Mouse (Mus musculus) hindbrain, embryonic 10.5 days (tissue): Measurements from ENCODE around the gene Ralgps1. TPM values are rescaled to one million over a fixed set of nuclear protein-coding genes. Genes with fewer than 3 reads are reported as not detected.

Experiments used
- DNase-seq: peaks from one replicate; pipeline ENCODE4 v3.0.0-alpha.2; 2017; ENCODE audit warnings: low spot score
- H3K27ac ChIP-seq: fragments of 300-500 bp; sonication (generic); 2 replicates; pipeline ENCODE4 v1.5.1; 2016; ENCODE audit warnings: mild to moderate bottlenecking, moderate library complexity
- H3K27me3 ChIP-seq: fragments of 300-500 bp; sonication (generic); 2 replicates; pipeline ENCODE4 v1.6.1; 2016; ENCODE audit warnings: mild to moderate bottlenecking; ENCODE audit not compliant: poor library complexity, insufficient read depth, severe bottlenecking
- H3K36me3 ChIP-seq: fragments of 300-500 bp; sonication (generic); 2 replicates; pipeline ENCODE4 v1.6.1; 2016; ENCODE audit warnings: mild to moderate bottlenecking, moderate library complexity
- H3K4me1 ChIP-seq: fragments of 300-500 bp; sonication (generic); replicated peaks from 2 replicates; pipeline ENCODE4 v1.6.1; 2016; ENCODE audit warnings: mild to moderate bottlenecking
- H3K4me3 ChIP-seq: fragments of 300-500 bp; sonication (generic); 2 replicates; pipeline ENCODE4 v1.5.1; 2016; ENCODE audit warnings: mild to moderate bottlenecking, moderate library complexity
- H3K9me3 ChIP-seq: fragments of 300-500 bp; sonication (generic); 2 replicates; pipeline ENCODE4 v1.6.1; 2016; ENCODE audit warnings: mild to moderate bottlenecking, moderate library complexity
- WGBS: fragments of 180-500 bp; shearing (Covaris S2); methylation state at CpG from one replicate; pipeline ENCODE4 v1.1.7; 2016; 5-methylcytosine and 5-hydroxymethylcytosine counted together
- polyA plus RNA-seq: library from polyadenylated mRNA; unstranded; fragments of >200 nt; fragmentation: Nextera tagmentation; extraction: Ambion mirVana; gene quantifications from 2 replicates; pipeline ENCODE4 v1.2.1, GENCODE M21; 2016

The Ralgps1 gene
- polyA plus RNA-seq, 1 experiment from 2014 or later: 12.2 TPM

DNA sequence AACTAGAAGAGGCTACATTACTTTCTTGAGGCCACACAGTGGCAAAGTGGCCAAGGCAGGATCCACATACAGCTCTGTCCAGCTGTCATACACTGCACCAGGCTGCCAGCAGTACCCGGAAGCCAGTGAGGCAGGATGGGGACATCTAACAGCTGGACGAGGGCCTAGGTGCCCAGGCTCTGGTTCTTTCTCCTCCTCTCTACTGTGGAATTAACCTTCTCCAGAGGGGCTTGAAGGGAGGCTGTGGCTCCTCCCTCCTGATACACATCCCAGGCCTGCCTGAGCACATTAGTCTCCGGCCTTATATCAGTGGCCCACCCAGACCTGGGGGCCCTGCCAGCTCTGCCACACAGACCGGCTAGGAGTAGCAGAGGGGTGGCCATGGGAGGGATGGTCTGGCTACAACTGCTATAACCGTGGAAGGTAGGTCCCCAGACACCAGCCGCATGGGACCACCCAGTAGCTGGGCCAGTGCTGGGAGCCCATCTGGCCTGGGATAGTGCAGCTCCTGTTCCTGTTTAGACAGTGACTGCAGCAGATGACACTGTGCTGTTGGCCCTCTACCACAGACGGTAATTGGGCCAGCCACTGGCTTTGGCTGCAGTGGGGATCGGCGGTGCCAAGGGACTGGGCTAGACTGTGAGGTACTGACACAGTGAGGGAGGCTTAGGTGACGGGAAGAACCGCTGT lies 192.9 kb downstream of the Ralgps1 start:
- DNase-seq: peak; percentile 17
- WGBS: 63% methylated on average over 11 of the region's 11 CpGs
- peaks cover 37% of the 10 kb centered on the region for H3K4me1 ChIP-seq
- H3K36me3 ChIP-seq: peaks cover 7% of the 10 kb centered on the region; the same call in 1 of the 2 replicates
- H3K27ac ChIP-seq: peak overlapping the region; percentile 45; the same call in 1 of the 2 replicates
- H3K4me3 ChIP-seq: no peak overlapping the region
- no peaks in the 10 kb centered on the region for H3K9me3 ChIP-seq
- H3K27me3 ChIP-seq: no peaks in the 10 kb centered on the region

DNA sequence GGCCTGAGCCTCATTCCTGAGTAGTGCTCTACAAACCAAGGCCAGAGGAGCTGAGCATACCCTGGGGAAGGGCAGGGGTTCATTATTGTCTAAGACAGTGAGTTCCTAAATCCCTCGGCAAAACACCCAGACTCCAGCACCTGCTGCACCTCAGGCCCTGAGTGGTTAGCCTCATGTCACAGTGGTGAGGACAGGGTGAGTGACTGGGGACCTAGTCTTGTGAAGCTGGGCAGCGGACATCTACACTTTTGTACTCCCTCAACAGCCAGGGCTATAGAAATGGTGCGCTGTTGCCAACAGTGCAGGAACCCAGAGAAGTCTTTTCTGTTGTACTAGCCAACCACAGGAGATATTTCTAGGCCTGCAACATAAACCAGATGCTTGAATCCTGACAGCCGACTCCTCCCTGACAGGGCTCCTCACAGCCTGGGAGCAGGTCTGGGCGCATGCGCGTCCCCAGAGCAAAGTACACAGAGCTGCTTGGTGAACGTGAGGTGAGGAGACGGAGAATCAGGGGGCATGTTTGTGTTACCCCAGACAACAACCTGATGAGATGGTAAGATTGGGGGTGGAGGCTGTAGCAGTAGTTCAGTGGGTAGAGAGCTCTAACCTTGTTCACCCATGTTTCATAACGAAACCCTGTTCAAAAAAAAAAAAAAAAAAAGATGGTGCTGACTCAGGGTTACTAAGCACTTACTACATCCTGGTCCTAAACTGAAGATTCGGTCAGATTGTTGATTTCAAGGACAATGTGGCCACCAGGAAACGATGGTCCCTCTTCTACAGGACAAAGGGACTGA lies 193.6 kb downstream of the Ralgps1 start:
- Histone ChIP-seq H3K27me3 (no peaks in the 10 kb centered on the region), H3K27ac (peak overlapping the region; percentile 45; the same call in 1 of the 2 replicates)
- 86% methylated on average over 12 of the region's 12 CpGs for WGBS

GRCm38 (mm10) chr2:33176921-33177320 lies 194.4 kb downstream of the Ralgps1 start:
- DNase-seq: no peak
- WGBS: 78% methylated on average over 2 of the region's 2 CpGs
- H3K9me3 ChIP-seq: no peaks in the 10 kb centered on the region
- no peak overlapping the region for H3K4me3 ChIP-seq
- peaks cover 19% of the 10 kb centered on the region; the same call in 1 of the 2 replicates for H3K36me3 ChIP-seq
- peak overlapping the region; percentile 41; the same call in 1 of the 2 replicates for H3K27ac ChIP-seq
- no peaks in the 10 kb centered on the region for H3K27me3 ChIP-seq
- peaks cover 37% of the 10 kb centered on the region for H3K4me1 ChIP-seq

More for the DNA sequence above, 193.6 kb downstream of the Ralgps1 start:
- H3K36me3 ChIP-seq: peaks cover 15% of the 10 kb centered on the region; the same call in 1 of the 2 replicates
- no peaks in the 10 kb centered on the region for H3K9me3 ChIP-seq
- H3K4me1 ChIP-seq: peaks cover 37% of the 10 kb centered on the region
- no peak overlapping the region for H3K4me3 ChIP-seq
- DNase-seq: no peak

DNA sequence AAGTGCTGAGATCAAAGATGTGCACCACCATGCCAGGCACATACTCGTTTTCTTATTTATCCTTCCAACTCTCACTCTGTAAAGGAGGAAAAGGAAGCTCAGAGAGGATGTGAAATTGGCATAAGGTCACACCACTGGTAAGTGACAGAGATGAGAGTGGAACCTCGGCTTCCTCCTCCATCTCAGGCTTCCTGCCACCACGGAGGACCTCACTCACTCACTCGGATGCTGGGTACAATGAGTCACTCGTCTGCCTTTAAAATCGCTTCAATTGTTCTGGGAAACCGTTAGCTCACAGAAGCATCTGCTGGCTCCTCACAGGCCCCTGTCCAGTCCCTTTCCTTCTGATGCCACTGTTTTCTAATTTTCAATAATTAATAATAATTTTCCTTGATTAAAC lies 194.8 kb downstream of the Ralgps1 start:
- peaks cover 41% of the 10 kb centered on the region for H3K4me1 ChIP-seq
- peaks cover 23% of the 10 kb centered on the region; the same call in 1 of the 2 replicates for H3K36me3 ChIP-seq
- H3K4me3 ChIP-seq: no peak overlapping the region
- H3K27ac ChIP-seq: no peak overlapping the region
- H3K9me3 ChIP-seq: no peaks in the 10 kb centered on the region
- no peaks in the 10 kb centered on the region for H3K27me3 ChIP-seq
- 67% methylated on average over 7 of the region's 7 CpGs for WGBS
- DNase-seq: no peak

DNA sequence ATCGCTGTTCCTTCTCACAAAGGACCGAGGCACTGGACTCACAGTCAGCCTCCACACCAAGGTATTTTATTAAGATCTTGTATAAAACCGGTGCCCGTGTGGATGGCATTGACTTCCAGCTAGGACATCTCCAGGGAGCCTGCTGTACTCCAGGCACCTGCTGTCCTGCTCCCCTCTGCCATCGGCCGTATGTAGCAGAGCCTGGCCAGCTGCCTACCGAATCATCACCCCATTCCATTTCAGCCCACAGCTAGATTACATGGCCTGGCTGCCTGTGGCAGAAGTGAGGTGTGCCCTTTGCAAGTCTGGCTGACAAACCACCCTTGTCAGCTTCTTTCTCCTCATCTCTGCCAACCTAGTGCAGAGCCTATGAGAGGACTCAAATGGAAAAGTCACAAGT lies 197.6 kb downstream of the Ralgps1 start:
- Histone ChIP-seq H3K27ac (0 out of 2 replicates have a peak overlapping the region, but pooled peaks have one; percentile 10), H3K27me3 (no peaks in the 10 kb centered on the region), H3K9me3 (no peaks in the 10 kb centered on the region), H3K4me1 (peaks cover 42% of the 10 kb centered on the region), H3K4me3 (no peak overlapping the region), H3K36me3 (peaks cover 23% of the 10 kb centered on the region; the same call in 1 of the 2 replicates)
- DNase-seq: no peak
- WGBS: 92% methylated on average over 7 of the region's 7 CpGs

DNA sequence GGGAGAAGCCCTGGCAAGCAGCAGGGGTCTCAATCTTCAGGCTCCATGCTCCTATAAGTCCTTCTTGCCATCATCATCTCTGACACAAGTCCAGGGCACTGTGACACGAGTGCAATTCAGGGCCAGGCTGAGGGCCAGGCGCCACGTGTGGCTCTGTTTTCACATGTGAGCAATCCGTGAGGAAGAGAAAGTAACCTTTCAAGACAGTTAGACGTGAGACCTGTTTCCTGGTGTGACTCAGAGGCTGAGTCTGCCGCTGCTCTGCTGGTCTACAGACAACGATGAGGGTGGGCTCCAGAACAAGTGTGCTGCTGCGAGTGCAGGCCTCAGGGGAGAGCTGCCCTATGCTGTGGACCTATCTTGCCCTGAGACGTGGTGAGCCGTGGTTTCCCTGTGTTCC lies 198.2 kb downstream of the Ralgps1 start:
- Histone ChIP-seq H3K9me3 (no peaks in the 10 kb centered on the region), H3K4me3 (no peak overlapping the region), H3K27ac (0 out of 2 replicates have a peak overlapping the region, but pooled peaks have one; percentile 10), H3K4me1 (peaks cover 36% of the 10 kb centered on the region), H3K36me3 (peaks cover 25% of the 10 kb centered on the region; the same call in 1 of the 2 replicates), H3K27me3 (no peaks in the 10 kb centered on the region)
- 83% methylated on average over 10 of the region's 10 CpGs for WGBS
- no peak for DNase-seq

DNA sequence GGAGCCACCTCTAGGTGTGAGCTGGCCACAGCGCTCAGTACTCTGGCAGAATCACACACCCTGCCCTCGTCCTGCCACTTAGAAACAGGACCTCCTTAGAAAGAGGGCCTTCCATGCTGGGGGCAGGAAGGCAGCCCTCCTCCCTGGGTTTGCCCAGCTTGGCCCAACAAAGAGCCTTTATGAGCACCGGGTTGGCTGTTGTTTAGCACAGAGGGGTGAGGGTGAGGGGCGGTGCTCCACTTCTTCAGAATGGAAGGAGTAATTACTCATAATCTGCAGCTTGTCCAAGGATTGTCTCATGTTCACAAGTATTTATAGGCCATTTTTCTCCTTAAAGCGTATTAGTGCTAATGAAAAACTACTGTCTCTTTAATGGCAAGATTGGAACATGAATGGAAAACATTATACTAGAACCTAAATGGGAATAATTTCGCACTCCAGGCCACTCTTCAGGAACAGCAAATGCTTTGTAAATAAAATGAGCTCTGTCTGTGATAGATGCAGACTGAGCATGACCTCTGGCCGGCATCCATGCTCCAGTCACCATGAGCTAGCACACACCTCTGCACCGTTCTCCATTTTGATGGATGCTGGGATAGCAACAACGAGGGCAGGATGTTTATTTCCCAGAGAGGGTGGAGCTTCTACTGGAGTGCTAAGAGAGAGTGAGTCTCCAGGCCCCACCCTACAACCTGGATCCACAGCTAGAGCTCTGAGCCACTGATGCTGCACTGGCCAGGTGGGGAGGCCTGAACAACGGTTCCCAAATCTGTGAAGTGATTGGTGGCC lies 200.3 kb downstream of the Ralgps1 start:
- DNase-seq: no peak
- 69% methylated on average over 10 of the region's 10 CpGs for WGBS
- Histone ChIP-seq H3K9me3 (no peaks in the 10 kb centered on the region), H3K27me3 (no peaks in the 10 kb centered on the region), H3K27ac (peak overlapping the region; percentile 42; the same call in 1 of the 2 replicates), H3K4me3 (no peak overlapping the region), H3K4me1 (peaks cover 28% of the 10 kb centered on the region), H3K36me3 (peaks cover 33% of the 10 kb centered on the region; the same call in 1 of the 2 replicates)

DNA sequence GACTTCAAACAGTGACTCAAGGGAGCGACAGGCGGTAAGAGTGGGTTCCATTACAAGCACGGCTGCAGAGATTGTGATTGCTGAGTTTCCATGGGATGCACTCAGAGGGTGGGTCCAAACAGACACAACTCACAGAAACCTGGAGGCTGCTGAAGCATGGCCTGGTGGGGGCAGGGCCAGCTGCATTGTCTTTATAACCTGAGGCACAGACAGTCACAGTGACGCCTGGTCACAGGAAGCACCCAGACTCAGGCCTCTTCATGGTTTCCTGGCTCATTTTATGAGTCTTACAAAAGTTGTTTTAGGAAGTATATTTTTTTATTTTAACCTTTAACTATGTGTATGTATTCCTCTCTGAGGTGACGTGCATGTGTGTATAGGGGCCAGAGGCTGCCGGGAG lies 201.8 kb downstream of the Ralgps1 start:
- Histone ChIP-seq H3K27ac (peak overlapping the region; percentile 19; the same call in 1 of the 2 replicates), H3K4me1 (peaks cover 43% of the 10 kb centered on the region), H3K36me3 (peaks cover 33% of the 10 kb centered on the region; the same call in 1 of the 2 replicates), H3K27me3 (no peaks in the 10 kb centered on the region), H3K9me3 (no peaks in the 10 kb centered on the region), H3K4me3 (no peak overlapping the region)
- WGBS: 74% methylated on average over 6 of the region's 6 CpGs
- DNase-seq: no peak

- no peak overlapping the region for H3K4me3 ChIP-seq
- no peak for DNase-seq
Observed at GRCm38 (mm10) chr2:33167060-33167459, 204.2 kb downstream of the Ralgps1 start.

GRCm38 (mm10) chr2:33165710-33166374 lies 205.4 kb downstream of the Ralgps1 start:
- Histone ChIP-seq H3K4me1 (peaks cover 33% of the 10 kb centered on the region), H3K27ac (peak overlapping the region; percentile 66; the same call in 1 of the 2 replicates), H3K36me3 (peaks cover 10% of the 10 kb centered on the region; the same call in 1 of the 2 replicates), H3K4me3 (no peak overlapping the region), H3K27me3 (no peaks in the 10 kb centered on the region), H3K9me3 (no peaks in the 10 kb centered on the region)
- WGBS: 53% methylated on average over 7 of the region's 7 CpGs
- no peak for DNase-seq

More at GRCm38 (mm10) chr2:33167060-33167459, 204.2 kb downstream of the Ralgps1 start:
- Histone ChIP-seq H3K27ac (no peak overlapping the region), H3K36me3 (peaks cover 16% of the 10 kb centered on the region; the same call in 1 of the 2 replicates), H3K9me3 (no peaks in the 10 kb centered on the region), H3K27me3 (no peaks in the 10 kb centered on the region), H3K4me1 (peaks cover 43% of the 10 kb centered on the region)
- WGBS: 91% methylated on average over 3 of the region's 3 CpGs

DNA sequence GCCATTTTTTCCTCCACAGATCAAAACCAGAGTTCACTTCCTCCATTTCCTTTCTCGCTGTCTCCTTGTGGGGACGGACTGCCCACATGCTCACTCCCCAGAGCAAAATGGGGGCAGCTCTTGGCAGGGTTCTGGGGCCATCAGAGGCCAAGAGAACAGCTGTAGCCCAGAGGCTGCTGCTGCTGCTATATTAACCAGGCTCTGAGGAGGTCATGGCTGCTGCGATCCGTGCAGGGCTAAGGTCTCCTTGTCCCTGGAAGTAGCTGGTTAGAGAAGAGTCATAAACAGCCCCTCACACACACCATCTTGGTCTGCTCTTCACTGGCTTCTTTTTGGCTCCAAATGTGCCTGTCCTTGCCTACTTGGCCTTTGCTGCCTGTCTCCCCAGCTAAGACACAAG lies 206.1 kb downstream of the Ralgps1 start:
- Histone ChIP-seq H3K27me3 (no peaks in the 10 kb centered on the region), H3K4me1 (peaks cover 31% of the 10 kb centered on the region), H3K36me3 (peaks cover 10% of the 10 kb centered on the region; the same call in 1 of the 2 replicates), H3K27ac (peak overlapping the region; percentile 66), H3K4me3 (no peak overlapping the region), H3K9me3 (no peaks in the 10 kb centered on the region)
- 72% methylated on average over 4 of the region's 4 CpGs for WGBS
- no peak for DNase-seq

GRCm38 (mm10) chr2:33164646-33165045 lies 206.6 kb downstream of the Ralgps1 start:
- H3K9me3 ChIP-seq: no peaks in the 10 kb centered on the region
- WGBS: 75% methylated on average over 3 of the region's 3 CpGs
- peaks cover 10% of the 10 kb centered on the region; the same call in 1 of the 2 replicates for H3K36me3 ChIP-seq
- peak overlapping the region; percentile 66; the same call in 1 of the 2 replicates for H3K27ac ChIP-seq
- no peak overlapping the region for H3K4me3 ChIP-seq
- H3K27me3 ChIP-seq: no peaks in the 10 kb centered on the region
- H3K4me1 ChIP-seq: peaks cover 32% of the 10 kb centered on the region
- DNase-seq: no peak
